Mouse (Mus musculus): ENCODE results near the gene Gm11213. TPM values are rescaled to one million over a fixed set of nuclear protein-coding genes. Genes with fewer than 3 reads are reported as not detected.

Gene Gm11213
- polyA plus RNA-seq, 1 experiment from 2014 or later = not detected

DNA sequence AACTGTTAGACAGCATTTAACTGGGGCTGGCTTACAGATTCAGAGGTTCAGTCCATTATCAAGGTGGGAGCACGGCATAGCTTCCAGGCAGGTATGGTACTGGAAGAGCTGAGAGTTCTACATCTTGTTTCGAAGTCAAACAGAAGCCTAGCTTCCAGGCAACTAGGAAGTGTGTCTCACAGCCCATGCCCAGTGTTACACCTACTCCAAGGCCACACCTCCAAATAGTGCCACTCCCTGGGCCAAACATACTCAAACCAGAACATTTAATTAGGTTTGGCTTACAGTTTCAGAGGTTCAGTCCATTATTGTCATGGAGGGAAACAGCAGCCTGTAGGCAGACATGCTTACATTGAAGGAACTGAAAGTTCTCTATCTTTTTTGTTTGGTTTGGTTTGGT lies 50.0 kb downstream of the Gm11213 start:
- Histone ChIP-seq H3K4me2 (replicated peaks) (no peak overlapping the region), H3K27ac (no peak overlapping the region), H3K36me3 (peaks cover 46% of the 10 kb centered on the region), H3K9me3 (no peaks in the 10 kb centered on the region), H3K4me3 (no peak overlapping the region), H3K27me3 (no peaks in the 10 kb centered on the region), H3K9ac (no peak overlapping the region), H3K4me1 (peaks cover 29% of the 10 kb centered on the region)
- 91% methylated on average over 2 of the region's 2 CpGs for WGBS
- ATAC-seq (ENCODE audit: low FRiP score, low read depth) = no peak

GRCm38 (mm10) chr4:63554616-63555015 lies 50.4 kb downstream of the Gm11213 start:
- ATAC-seq (ENCODE audit: low FRiP score, low read depth) = no peak
- H3K4me1 ChIP-seq = peaks cover 24% of the 10 kb centered on the region
- H3K27me3 ChIP-seq = no peaks in the 10 kb centered on the region
- H3K27ac ChIP-seq = no peak overlapping the region
- no peak overlapping the region for H3K9ac ChIP-seq
- H3K9me3 ChIP-seq = no peaks in the 10 kb centered on the region
- H3K4me2 ChIP-seq (replicated peaks) = no peak overlapping the region
- 75% methylated on average over 3 of the region's 3 CpGs for WGBS
- H3K4me3 ChIP-seq = no peak overlapping the region
- H3K36me3 ChIP-seq = peaks cover 48% of the 10 kb centered on the region

DNA sequence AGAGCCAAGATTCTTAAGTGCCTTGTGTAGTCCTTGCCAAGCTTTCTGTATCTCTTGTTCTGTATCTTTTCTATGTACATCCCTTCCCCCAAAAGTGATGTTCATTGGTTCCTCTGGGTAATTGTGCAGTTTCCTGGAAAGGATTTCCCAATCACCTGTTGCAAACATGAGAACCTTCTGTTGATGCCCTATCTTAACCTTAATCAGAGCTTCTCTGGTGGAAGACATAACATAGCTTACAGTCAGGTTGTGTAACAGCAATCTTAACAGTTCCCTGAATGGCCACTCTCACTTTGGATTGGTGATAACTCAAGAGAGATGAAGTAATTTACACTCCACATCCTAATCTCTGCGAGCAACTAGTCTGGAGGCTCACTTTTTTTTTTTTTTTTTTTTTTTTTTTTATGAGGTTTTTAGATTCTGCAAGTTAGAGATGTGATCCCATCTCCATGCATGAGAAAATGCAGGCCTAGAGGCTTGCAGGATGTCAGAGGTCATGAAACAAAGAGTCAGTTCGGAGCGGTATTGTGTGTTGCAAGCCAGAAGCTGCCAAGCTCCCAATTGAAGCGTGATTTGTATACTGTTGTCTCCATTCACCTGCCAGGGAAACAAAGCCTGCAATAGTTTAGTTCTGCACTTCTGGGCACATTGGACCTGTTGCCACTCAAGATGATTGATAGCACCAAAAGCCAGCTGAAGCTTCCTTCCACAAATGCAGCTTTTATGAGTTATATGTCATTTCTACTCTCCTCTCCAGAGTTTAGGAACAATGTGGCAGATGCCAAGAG lies 51.1 kb downstream of the Gm11213 start:
- Histone ChIP-seq H3K9ac (no peak overlapping the region), H3K27me3 (no peaks in the 10 kb centered on the region), H3K4me3 (no peak overlapping the region), H3K36me3 (peaks cover 54% of the 10 kb centered on the region), H3K9me3 (no peaks in the 10 kb centered on the region), H3K4me1 (peaks cover 18% of the 10 kb centered on the region), H3K27ac (no peak overlapping the region), H3K4me2 (replicated peaks) (no peak overlapping the region)
- ATAC-seq (ENCODE audit: low FRiP score, low read depth) = no peak
- 76% methylated on average over 4 of the region's 4 CpGs for WGBS

- Histone ChIP-seq H3K27me3 (no peaks in the 10 kb centered on the region), H3K4me3 (no peak overlapping the region), H3K4me2 (replicated peaks) (no peak overlapping the region), H3K9ac (no peak overlapping the region), H3K27ac (no peak overlapping the region), H3K36me3 (peaks cover 65% of the 10 kb centered on the region), H3K4me1 (peaks cover 13% of the 10 kb centered on the region), H3K9me3 (no peaks in the 10 kb centered on the region)
- 93% methylated on average over 1 of the region's 1 CpGs for WGBS
- ATAC-seq (ENCODE audit: low FRiP score, low read depth) = no peak
Measured at GRCm38 (mm10) chr4:63552865-63553264, 52.2 kb downstream of the Gm11213 start.

DNA sequence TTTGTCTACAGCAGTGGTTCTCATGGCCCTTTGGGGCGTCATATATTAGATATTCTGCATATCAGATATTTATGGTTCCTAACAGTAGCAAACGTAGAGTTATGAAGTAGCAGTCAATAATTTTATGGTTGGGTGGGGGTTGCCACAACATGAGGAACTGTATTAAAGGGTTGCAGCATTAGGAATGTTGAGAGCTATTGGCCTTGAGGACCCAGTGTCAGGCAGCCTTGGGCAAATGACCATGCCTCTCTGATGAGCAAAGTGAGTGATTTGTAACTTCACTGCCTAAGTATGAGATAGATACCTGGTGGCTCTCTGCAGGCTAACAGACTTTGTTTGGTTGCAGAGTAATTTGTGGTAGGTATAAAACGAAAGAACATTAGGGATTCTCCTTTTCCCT lies 54.2 kb downstream of the Gm11213 start:
- no peaks in the 10 kb centered on the region for H3K9me3 ChIP-seq
- H3K4me1 ChIP-seq = peaks cover 17% of the 10 kb centered on the region
- peaks cover 66% of the 10 kb centered on the region for H3K36me3 ChIP-seq
- no peak for ATAC-seq (ENCODE audit: low FRiP score, low read depth)
- no peaks in the 10 kb centered on the region for H3K27me3 ChIP-seq
- no peak overlapping the region for H3K4me3 ChIP-seq
- H3K9ac ChIP-seq = no peak overlapping the region
- WGBS = 86% methylated on average over 3 of the region's 3 CpGs
- no peak overlapping the region for H3K4me2 ChIP-seq (replicated peaks)
- H3K27ac ChIP-seq = no peak overlapping the region

- no peak overlapping the region for H3K27ac ChIP-seq
- no peaks in the 10 kb centered on the region for H3K9me3 ChIP-seq
- no peaks in the 10 kb centered on the region for H3K27me3 ChIP-seq
- H3K4me1 ChIP-seq = peaks cover 27% of the 10 kb centered on the region
- ATAC-seq (ENCODE audit: low FRiP score, low read depth) = no peak
- H3K9ac ChIP-seq = no peak overlapping the region
- H3K36me3 ChIP-seq = peaks cover 50% of the 10 kb centered on the region
- H3K4me3 ChIP-seq = no peak overlapping the region
- 87% methylated on average over 3 of the region's 3 CpGs for WGBS
- no peak overlapping the region for H3K4me2 ChIP-seq (replicated peaks)
Measured at GRCm38 (mm10) chr4:63548491-63548890, 56.6 kb downstream of the Gm11213 start.

- no peak for ATAC-seq (ENCODE audit: low FRiP score, low read depth)
- no peaks in the 10 kb centered on the region for H3K9me3 ChIP-seq
- peaks cover 44% of the 10 kb centered on the region for H3K36me3 ChIP-seq
- no peak overlapping the region for H3K27ac ChIP-seq
- no peak overlapping the region for H3K4me3 ChIP-seq
- H3K9ac ChIP-seq = no peak overlapping the region
- H3K27me3 ChIP-seq = no peaks in the 10 kb centered on the region
- H3K4me1 ChIP-seq = peaks cover 27% of the 10 kb centered on the region
- no peak overlapping the region for H3K4me2 ChIP-seq (replicated peaks)
- 68% methylated on average over 1 of the region's 1 CpGs for WGBS
Measured at GRCm38 (mm10) chr4:63547799-63548198, 57.3 kb downstream of the Gm11213 start.

Other genes starting within 250 kb of the Gm11213 start
- not detected in 2 replicates for gene Orm3, start 249.1 kb downstream of the Gm11213 start, polyA plus RNA-seq (2015; fragmentation: Nextera tagmentation; extraction: Ambion mirVana)
- gene Orm2, start 242.8 kb downstream of the Gm11213 start, polyA plus RNA-seq (2015; fragmentation: Nextera tagmentation; extraction: Ambion mirVana) = not detected in 2 replicates
- 8.5 and 8.6 TPM in 2 replicates for gene Akna, start 201.9 kb downstream of the Gm11213 start, polyA plus RNA-seq (2015; fragmentation: Nextera tagmentation; extraction: Ambion mirVana)
- gene Whrn, start 109.3 kb downstream of the Gm11213 start, polyA plus RNA-seq (2015; fragmentation: Nextera tagmentation; extraction: Ambion mirVana) = 8.1 and 10.4 TPM in 2 replicates
- gene Atp6v1g1, start 60.5 kb downstream of the Gm11213 start, polyA plus RNA-seq (2015; fragmentation: Nextera tagmentation; extraction: Ambion mirVana) = 317 and 318 TPM in 2 replicates
- gene Tmem268, start 46.5 kb downstream of the Gm11213 start, polyA plus RNA-seq (2015; fragmentation: Nextera tagmentation; extraction: Ambion mirVana) = 8.2 and 8.3 TPM in 2 replicates
- gene Tex48, start 17.2 kb upstream of the Gm11213 start, polyA plus RNA-seq (2015; fragmentation: Nextera tagmentation; extraction: Ambion mirVana) = not detected in 2 replicates
- not detected in 2 replicates for gene Gm11214, start 58.1 kb upstream of the Gm11213 start, polyA plus RNA-seq (2015; fragmentation: Nextera tagmentation; extraction: Ambion mirVana)
- 0.08 and 0.15 TPM in 2 replicates for gene Tnfsf15, start 139.9 kb upstream of the Gm11213 start, polyA plus RNA-seq (2015; fragmentation: Nextera tagmentation; extraction: Ambion mirVana)